Mouse (Mus musculus) gastrocnemius, postnatal 4 days (tissue): ENCODE measurements at regions not wholly inside any gene's neighbourhood (a gene's known extent, or its start where the extent isn't known, plus 50 kb on each side); places are given as distances from the start of the nearest gene placed in this dataset.

Experiments
- DNase-seq, 2 experiments: peaks; one replicate each; pipeline ENCODE4 v3.0.0; 2021 to 2022; ENCODE audit warnings: low spot score in 2 of 2, mixed read lengths in 2 of 2

DNA sequence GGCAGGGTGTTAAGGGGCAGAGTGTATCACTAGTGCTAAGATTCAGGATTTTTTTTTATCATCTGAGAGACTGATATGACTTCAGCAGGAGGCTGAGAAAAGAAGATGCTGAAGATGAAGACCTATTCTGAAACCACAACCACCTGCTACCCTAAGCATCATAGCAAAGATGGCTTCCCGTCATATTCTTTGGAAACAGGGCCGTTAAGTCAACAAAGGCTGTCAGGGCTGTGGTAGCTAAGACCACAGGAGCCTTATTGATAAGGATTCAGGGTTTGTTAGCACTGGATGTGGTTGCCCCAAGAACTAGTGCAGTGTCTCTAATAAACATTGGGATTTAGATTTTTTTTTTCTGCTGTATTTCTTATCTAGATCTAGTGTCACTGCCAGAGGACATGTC lies 56.7 kb upstream of the Rasgrp1 start:
- no peak for DNase-seq

GRCm38 (mm10) chr2:117403425-117404175 lies 60.8 kb upstream of the Rasgrp1 start:
- DNase-seq, result no peak

DNA sequence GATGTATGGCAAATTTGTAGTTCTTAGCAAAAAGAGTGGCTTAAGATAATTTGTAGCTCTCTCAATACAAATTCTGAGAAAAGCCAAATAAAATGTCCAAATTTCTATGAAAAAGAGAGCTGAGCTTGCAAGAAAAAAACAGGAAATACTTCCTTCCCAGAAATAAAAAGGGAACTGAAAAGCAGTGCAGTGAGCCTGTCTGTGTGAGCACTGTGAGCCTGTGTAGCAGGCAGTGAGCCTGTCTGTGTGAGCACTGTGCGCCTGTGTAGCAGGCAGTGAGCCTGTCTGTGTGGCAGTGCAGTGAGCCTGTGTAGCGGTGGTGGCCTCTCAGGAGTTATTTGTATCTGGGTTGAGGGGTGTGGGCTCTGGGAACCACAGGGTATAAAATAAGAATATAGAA lies 62.7 kb upstream of the Rasgrp1 start:
- no peak for DNase-seq

DNA sequence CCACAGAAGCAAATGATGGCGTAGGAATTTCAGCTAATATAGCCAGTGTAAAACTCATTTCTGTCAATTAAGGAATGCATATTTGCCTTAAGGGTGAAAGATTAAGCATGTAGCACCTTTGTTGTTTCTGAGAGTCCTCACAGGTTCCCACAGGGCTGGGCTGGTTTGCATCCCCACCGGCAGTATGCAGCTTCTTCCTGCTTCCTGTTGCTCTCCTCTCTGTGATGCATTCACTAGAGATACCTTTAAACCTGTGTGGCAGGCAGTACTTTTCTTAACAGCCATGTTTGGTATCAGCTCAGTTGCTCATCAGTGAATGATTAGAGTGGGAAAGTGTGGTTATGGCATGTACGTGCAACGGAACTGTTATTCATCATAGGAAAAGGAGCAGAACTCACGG lies 65.4 kb upstream of the Rasgrp1 start:
- DNase-seq, result no peak

GRCm38 (mm10) chr2:117412045-117412606 lies 69.3 kb upstream of the Rasgrp1 start:
- DNase-seq, result no peak

- no peak for DNase-seq
Measured at GRCm38 (mm10) chr2:117417229-117417970, 74.6 kb upstream of the Rasgrp1 start.

DNA sequence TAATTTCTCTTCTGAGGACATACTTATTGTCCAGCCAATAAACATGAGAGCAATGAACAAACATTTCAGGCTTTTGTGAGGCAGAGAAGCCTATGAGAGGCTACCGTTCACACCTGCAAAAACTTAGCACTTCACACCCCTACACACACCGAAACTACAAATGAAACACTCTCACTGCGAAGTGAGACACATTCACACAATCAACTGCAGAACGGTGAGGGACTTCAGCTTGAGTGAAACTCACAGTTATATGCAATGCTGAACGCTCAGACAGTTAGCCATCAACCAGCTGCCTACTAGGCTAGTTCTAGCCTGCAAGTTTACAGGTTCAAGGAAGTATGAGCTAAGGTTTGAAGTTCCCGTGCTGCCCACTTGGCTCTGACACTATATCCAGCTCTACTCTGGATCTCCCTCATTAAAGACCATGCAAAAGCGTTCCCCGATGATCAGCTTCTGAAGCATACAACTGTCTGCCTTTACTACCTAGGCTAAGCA lies 75.4 kb upstream of the Rasgrp1 start:
- DNase-seq, result no peak

- no peak for DNase-seq
Measured at GRCm38 (mm10) chr2:117418711-117419110, 75.9 kb upstream of the Rasgrp1 start.

GRCm38 (mm10) chr2:117421376-117421775 lies 78.6 kb upstream of the Rasgrp1 start:
- DNase-seq, result no peak

DNA sequence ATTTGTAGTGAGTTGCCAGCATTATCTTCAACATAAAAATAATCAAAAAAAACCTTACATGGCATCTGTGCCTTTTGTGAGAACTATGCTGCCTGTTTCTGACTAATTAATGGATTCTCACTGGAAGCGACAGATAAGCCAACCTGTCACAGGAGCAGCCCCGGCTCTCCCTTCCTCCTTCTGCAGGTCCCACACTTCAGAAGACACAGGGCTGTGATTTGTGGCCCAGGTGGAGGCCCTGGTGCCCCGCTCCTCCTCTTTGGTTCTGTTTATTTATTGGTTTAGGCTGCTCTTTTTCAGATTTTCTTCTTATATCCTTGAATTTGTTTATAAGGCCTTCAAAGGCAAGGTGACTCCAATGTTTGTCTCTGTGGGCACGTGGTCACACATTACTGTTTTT lies 80.0 kb upstream of the Rasgrp1 start:
- no peak for DNase-seq

DNA sequence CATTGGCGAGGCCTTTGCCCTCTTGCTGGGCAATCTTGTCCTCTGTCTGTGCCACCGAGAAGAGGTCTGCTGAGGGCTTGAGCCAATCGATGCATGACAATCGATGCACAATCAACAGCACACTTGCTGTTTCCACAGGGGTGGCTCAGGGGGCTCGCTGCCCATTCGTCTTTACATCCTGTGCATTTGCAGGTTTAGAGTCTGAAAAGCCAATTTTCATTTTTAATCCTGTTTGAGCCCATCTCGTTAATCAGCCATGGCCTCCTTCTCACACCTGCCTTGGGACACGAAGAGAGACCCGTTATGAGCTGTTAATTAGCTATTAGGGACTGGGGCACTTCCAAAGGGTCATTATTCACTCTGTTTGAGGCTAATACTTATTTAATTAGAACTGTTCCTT lies 86.4 kb upstream of the Rasgrp1 start:
- DNase-seq, result no peak

DNA sequence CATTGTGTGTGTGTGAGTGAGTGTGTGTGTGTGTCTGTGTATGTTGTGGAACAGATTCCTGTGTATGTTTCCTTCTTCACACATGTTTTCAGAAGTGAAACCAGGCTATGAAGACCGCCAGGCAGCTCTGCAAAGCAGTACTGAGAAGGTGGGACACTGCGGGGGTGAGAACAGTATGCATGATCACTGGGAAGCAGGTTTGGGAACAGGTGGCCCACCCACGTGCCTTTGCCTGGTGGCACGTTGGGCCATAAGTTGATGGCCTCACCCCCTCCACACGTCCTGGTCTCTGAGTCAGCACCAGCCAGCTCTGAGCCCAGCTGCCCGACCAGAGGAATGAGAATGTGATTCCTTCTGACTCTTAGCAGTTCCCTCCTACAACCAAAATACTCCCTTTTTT lies 89.2 kb upstream of the Rasgrp1 start:
- DNase-seq, result no peak

DNA sequence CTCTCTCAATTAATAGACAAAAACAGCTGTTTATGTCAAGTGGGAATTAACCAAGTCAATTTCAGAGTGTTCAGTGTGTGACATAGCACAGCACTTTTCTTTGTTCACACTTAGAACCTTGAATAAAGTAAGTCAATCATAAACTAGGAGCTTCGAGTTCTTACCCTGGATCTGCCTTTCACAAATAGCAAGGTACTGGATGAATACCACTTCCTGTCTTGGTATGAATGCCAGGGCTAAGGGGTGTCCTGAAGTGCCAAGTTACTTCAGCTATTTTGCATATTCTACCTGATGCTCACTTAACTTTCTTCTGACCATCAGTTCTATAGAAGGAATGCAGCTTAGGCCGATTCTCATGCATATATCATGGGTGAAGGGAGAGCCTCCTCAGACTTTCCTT lies 90.1 kb upstream of the Rasgrp1 start:
- no peak for DNase-seq

DNA sequence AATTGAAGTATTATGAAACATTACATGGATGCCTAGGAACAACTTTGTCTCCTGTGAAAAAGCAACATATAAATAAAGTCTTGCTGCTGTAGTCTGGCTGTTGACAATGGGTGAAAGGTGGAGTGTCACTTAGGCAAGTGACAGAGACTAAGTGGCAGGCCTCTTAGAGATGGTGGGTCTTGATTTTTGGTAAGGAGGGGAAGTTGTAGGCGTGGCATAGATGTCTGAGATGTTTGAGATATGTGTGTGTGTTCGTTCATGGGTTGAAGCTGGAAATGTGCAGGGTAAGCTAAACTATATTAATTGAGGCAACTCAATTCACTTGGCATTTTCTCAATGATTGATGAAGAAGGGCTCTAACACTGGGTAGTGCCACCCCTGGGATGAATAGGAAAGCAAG lies 90.7 kb upstream of the Rasgrp1 start:
- no peak for DNase-seq

- no peak for DNase-seq
Measured at GRCm38 (mm10) chr2:117438079-117438478, 95.3 kb upstream of the Rasgrp1 start.

GRCm38 (mm10) chr2:117438586-117439371 lies 96.0 kb upstream of the Rasgrp1 start:
- DNase-seq, result peak; percentile 42 to 55

GRCm38 (mm10) chr2:117439372-117440183 lies 96.8 kb upstream of the Rasgrp1 start:
- no peak for DNase-seq

GRCm38 (mm10) chr2:117440801-117441281 lies 98.0 kb upstream of the Rasgrp1 start:
- DNase-seq, result no peak

GRCm38 (mm10) chr2:117442862-117443261 lies 100.1 kb upstream of the Rasgrp1 start:
- no peak for DNase-seq

DNA sequence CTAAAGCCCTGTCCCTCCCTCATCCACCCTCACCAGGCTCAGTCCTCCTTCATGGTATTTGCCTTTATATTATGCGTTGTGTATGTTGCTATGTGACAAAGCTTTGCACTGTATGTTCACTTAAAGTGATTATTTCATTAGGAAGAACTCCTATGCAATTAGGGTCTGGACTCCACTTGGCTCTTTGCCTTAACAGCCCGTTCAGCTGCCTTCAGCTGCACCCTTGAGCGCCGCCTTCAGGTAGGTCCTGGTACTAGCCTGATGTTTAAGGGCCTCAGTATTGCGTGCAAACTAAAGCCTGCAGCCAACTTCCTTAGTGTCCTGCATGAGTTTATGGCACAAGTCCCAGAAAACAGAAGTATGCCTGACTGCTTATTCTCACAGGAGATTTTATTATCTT lies 101.9 kb upstream of the Rasgrp1 start:
- DNase-seq, result no peak
